Mouse (Mus musculus) MEL (cell line): Measurements from ENCODE around the gene Bptf. TPM values are rescaled to one million over a fixed set of nuclear protein-coding genes. Genes with fewer than 3 reads are reported as not detected.

Experiments used
- DNase-seq: peaks from one replicate; pipeline ENCODE4 v3.0.0; 2011; ENCODE audit warnings: low read depth, low spot score
- H3K27ac ChIP-seq: 2 replicates; pipeline ENCODE4 v1.5.1; 2012; ENCODE audit warnings: low read depth, mild to moderate bottlenecking, control low read depth, low read length, moderate library complexity; ENCODE audit not compliant: control insufficient read depth
- H3K27me3 ChIP-seq, 2 experiments: fragments of 150-350 bp in 1 of 2; sonication (generic) in 1 of 2; 2 replicates each; pipeline ENCODE4 v1.6.1; 2012; ENCODE audit warnings: low read length in 2 of 2, mild to moderate bottlenecking in 2 of 2, improper control_type of control experiment in 1 of 2, moderate library complexity in 1 of 2; ENCODE audit not compliant: insufficient read depth in 2 of 2, control insufficient read depth in 1 of 2
- H3K36me3 ChIP-seq, 2 experiments: 2 replicates each; pipeline ENCODE4 v1.6.1; 2012 to 2014; ENCODE audit warnings: low read length in 2 of 2, improper control_type of control experiment in 1 of 2, inconsistent platforms in 1 of 2, mild to moderate bottlenecking in 1 of 2; ENCODE audit not compliant: insufficient read depth in 2 of 2, control insufficient read depth in 1 of 2
- H3K4me1 ChIP-seq, 2 experiments: fragments of 150-350 bp in 1 of 2; sonication (generic) in 1 of 2; 2 replicates each; pipeline ENCODE4 v1.6.1; 2012; ENCODE audit warnings: low read length in 2 of 2, improper control_type of control experiment in 1 of 2, mild to moderate bottlenecking in 1 of 2; ENCODE audit not compliant: insufficient read depth in 2 of 2, control insufficient read depth in 1 of 2
- H3K4me3 ChIP-seq, 2 experiments: fragments of 150-350 bp in 1 of 2; sonication (generic) in 1 of 2; 2 replicates each; pipeline ENCODE4 v1.5.1; 2012; ENCODE audit warnings: low read depth in 2 of 2, low read length in 2 of 2, mild to moderate bottlenecking in 2 of 2, moderate library complexity in 2 of 2, control low read depth in 1 of 2, improper control_type of control experiment in 1 of 2; ENCODE audit not compliant: control insufficient read depth in 1 of 2, insufficient read depth in 1 of 2
- H3K79me2 ChIP-seq: 2 replicates; pipeline ENCODE4 v1.6.1; 2012; ENCODE audit warnings: mild to moderate bottlenecking, low read length, moderate library complexity; ENCODE audit not compliant: control insufficient read depth, poor library complexity, insufficient read depth
- H3K9ac ChIP-seq: 2 replicates; pipeline ENCODE4 v1.6.1; 2012; ENCODE audit warnings: low read depth, mild to moderate bottlenecking, control low read depth, low read length, moderate library complexity; ENCODE audit not compliant: control insufficient read depth, poor library complexity, severe bottlenecking
- H3K9me3 ChIP-seq: fragments of 150-350 bp; sonication (generic); replicated peaks from 2 replicates; pipeline ENCODE4 v1.6.1; 2012; ENCODE audit warnings: mild to moderate bottlenecking, low read length, improper control_type of control experiment, moderate library complexity; ENCODE audit not compliant: insufficient read depth
- BHLHE40 ChIP-seq: IDR thresholded peaks from 2 replicates; pipeline ENCODE4 v1.6.1; 2012; ENCODE audit warnings: low read depth, mild to moderate bottlenecking, inconsistent platforms, low read length, improper control_type of control experiment, borderline replicate concordance
- CHD1 ChIP-seq: IDR thresholded peaks from 2 replicates; pipeline ENCODE4 v1.6.1; 2012; ENCODE audit warnings: low read depth, mild to moderate bottlenecking, inconsistent platforms, low read length, improper control_type of control experiment
- CTCF ChIP-seq, 3 experiments: IDR thresholded peaks in 2 of 3; conservative IDR thresholded peaks in 1 of 3; 2 replicates each; pipeline ENCODE4 v1.5.1; 2011 to 2012; ENCODE audit warnings: low read length in 3 of 3, low read depth in 2 of 3, mild to moderate bottlenecking in 2 of 3, improper control_type of control experiment in 1 of 3, inconsistent platforms in 1 of 3, mixed read lengths in 1 of 3, moderate library complexity in 1 of 3; ENCODE audit not compliant: control insufficient read depth in 1 of 3, insufficient read depth in 1 of 3, poor library complexity in 1 of 3, severe bottlenecking in 1 of 3
- E2F4 ChIP-seq: IDR thresholded peaks from 2 replicates; pipeline ENCODE4 v1.6.1; 2011; ENCODE audit warnings: low read depth, low read length, improper control_type of control experiment, borderline replicate concordance
- ELF1 ChIP-seq: IDR thresholded peaks from 2 replicates; pipeline ENCODE4 v1.6.1; 2014; ENCODE audit warnings: low read depth, mild to moderate bottlenecking, inconsistent platforms, low read length, improper control_type of control experiment, moderate library complexity
- EP300 ChIP-seq, 2 experiments: IDR thresholded peaks; 2 replicates each; pipeline ENCODE4 v1.6.1; 2011; ENCODE audit warnings: improper control_type of control experiment in 2 of 2, low read length in 2 of 2, low read depth in 1 of 2, mild to moderate bottlenecking in 1 of 2
- ETS1 ChIP-seq: IDR thresholded peaks from 2 replicates; pipeline ENCODE4 v1.6.1; 2012; ENCODE audit warnings: low read depth, mild to moderate bottlenecking, inconsistent platforms, low read length, improper control_type of control experiment, moderate library complexity
- GABPA ChIP-seq: IDR thresholded peaks from 2 replicates; pipeline ENCODE4 v1.6.1; 2012; ENCODE audit warnings: low read depth, mild to moderate bottlenecking, inconsistent platforms, low read length, improper control_type of control experiment, moderate library complexity
- GATA1 ChIP-seq: IDR thresholded peaks from 2 replicates; pipeline ENCODE4 v1.6.1; 2011; ENCODE audit warnings: low read depth, low read length, improper control_type of control experiment
- HCFC1 ChIP-seq: IDR thresholded peaks from 2 replicates; pipeline ENCODE4 v1.6.1; 2012; ENCODE audit warnings: low read depth, mild to moderate bottlenecking, inconsistent platforms, low read length, improper control_type of control experiment, moderate library complexity
- KAT2A ChIP-seq: conservative IDR thresholded peaks from 2 replicates; pipeline ENCODE4 v1.6.1; 2012; ENCODE audit warnings: low read depth, low read length, improper control_type of control experiment, inconsistent platforms
- MAZ ChIP-seq: IDR thresholded peaks from 2 replicates; pipeline ENCODE4 v1.6.1; 2012; ENCODE audit warnings: low read depth, mild to moderate bottlenecking, inconsistent platforms, low read length, improper control_type of control experiment
- MYB ChIP-seq: IDR thresholded peaks from 2 replicates; pipeline ENCODE4 v1.6.1; 2011; ENCODE audit warnings: mild to moderate bottlenecking, low read depth, low read length, improper control_type of control experiment
- MYC ChIP-seq: IDR thresholded peaks from 2 replicates; pipeline ENCODE4 v1.6.1; 2011; ENCODE audit warnings: low read depth, mild to moderate bottlenecking, low read length, improper control_type of control experiment, moderate library complexity
- NELFE ChIP-seq: IDR thresholded peaks from 2 replicates; pipeline ENCODE4 v1.6.1; 2011; ENCODE audit warnings: low read depth, low read length, improper control_type of control experiment
- NRF1 ChIP-seq: IDR thresholded peaks from 2 replicates; pipeline ENCODE4 v1.6.1; 2014; ENCODE audit warnings: low read depth, mild to moderate bottlenecking, inconsistent platforms, low read length, improper control_type of control experiment, moderate library complexity; ENCODE audit not compliant: poor library complexity, insufficient read depth, severe bottlenecking
- POLR2AphosphoS2 ChIP-seq: IDR thresholded peaks from 2 replicates; pipeline ENCODE4 v1.6.1; 2011; ENCODE audit warnings: low read length, improper control_type of control experiment
- RAD21 ChIP-seq: IDR thresholded peaks from 2 replicates; pipeline ENCODE4 v1.6.1; 2011; ENCODE audit warnings: mild to moderate bottlenecking, low read depth, low read length, improper control_type of control experiment
- RCOR1 ChIP-seq: IDR thresholded peaks from 2 replicates; pipeline ENCODE4 v1.6.1; 2012; ENCODE audit warnings: low read depth, mild to moderate bottlenecking, inconsistent platforms, low read length, improper control_type of control experiment
- SIN3A ChIP-seq: IDR thresholded peaks from 2 replicates; pipeline ENCODE4 v1.6.1; 2012; ENCODE audit warnings: low read length, improper control_type of control experiment, inconsistent platforms
- SMC3 ChIP-seq: IDR thresholded peaks from 2 replicates; pipeline ENCODE4 v1.6.1; 2011; ENCODE audit warnings: low read depth, low read length, improper control_type of control experiment
- TAL1 ChIP-seq: IDR thresholded peaks from 2 replicates; pipeline ENCODE4 v1.6.1; 2012; ENCODE audit warnings: mild to moderate bottlenecking, inconsistent platforms, low read length, moderate library complexity, mixed read lengths
- USF1 ChIP-seq: IDR thresholded peaks from 2 replicates; pipeline ENCODE4 v1.6.1; 2014; ENCODE audit warnings: low read depth, mild to moderate bottlenecking, inconsistent platforms, low read length, improper control_type of control experiment, moderate library complexity
- ZC3H11A ChIP-seq: IDR thresholded peaks from 2 replicates; pipeline ENCODE4 v1.6.1; 2012; ENCODE audit warnings: low read depth, mild to moderate bottlenecking, inconsistent platforms, low read length, improper control_type of control experiment
- ZKSCAN1 ChIP-seq: IDR thresholded peaks from 2 replicates; pipeline ENCODE4 v1.6.1; 2012; ENCODE audit warnings: low read depth, mild to moderate bottlenecking, inconsistent platforms, low read length, improper control_type of control experiment, moderate library complexity
- ZMIZ1 ChIP-seq: IDR thresholded peaks from 2 replicates; pipeline ENCODE4 v1.6.1; 2012; ENCODE audit warnings: low read depth, mild to moderate bottlenecking, inconsistent platforms, low read length, improper control_type of control experiment, moderate library complexity
- ZNF384 ChIP-seq: IDR thresholded peaks from 2 replicates; pipeline ENCODE4 v1.6.1; 2012; ENCODE audit warnings: low read depth, mild to moderate bottlenecking, inconsistent platforms, low read length, improper control_type of control experiment
- polyA plus RNA-seq, 2 experiments: library from polyadenylated mRNA; stranded (reverse) in 1 of 2; unstranded in 1 of 2; fragments of >175 nt in 1 of 2; fragments of >200 nt in 1 of 2; gene quantifications; 2 replicates each; pipeline versions ENCODE4 v1.2.1 to v1.2.4; 2012; ENCODE audit warnings: low replicate concordance in 2 of 2, low read depth in 1 of 2; ENCODE audit not compliant: insufficient read length in 2 of 2, insufficient read depth in 1 of 2, missing spikeins in 1 of 2
- total RNA-seq: library from RNA; depleted of rRNA; stranded (reverse); fragments of 300-350 nt; gene quantifications from 2 replicates; pipeline ENCODE4 v1.2.3, GENCODE M21; 2012

Bptf gene
- total and polyA plus RNA-seq, 3 experiments = 27.5 to 55.4 (median 52.7) TPM

- no peak overlapping the region for H3K9ac ChIP-seq
- H3K27ac ChIP-seq = no peak overlapping the region
- no peak for DNase-seq
- 0 out of 4 replicates have a peak, but pooled peaks cover 0 to 1% of the 10 kb centered on the region in 2 experiments for H3K36me3 ChIP-seq
- TF ChIP-seq BHLHE40 = no peak
- TF ChIP-seq GATA1 = no peak
- no peak for TF ChIP-seq E2F4
- TF ChIP-seq CHD1 = no peak
- TF ChIP-seq HCFC1 = no peak
- TF ChIP-seq ZNF384 = no peak
- no peak for TF ChIP-seq EP300 (IDR thresholded peaks at IDR 0.05; ENCODE audit: low read depth in 1 of 2, low read length in 2 of 2)
- no peak for TF ChIP-seq SIN3A
- TF ChIP-seq KAT2A = no peak
- no peak for TF ChIP-seq RAD21
- TF ChIP-seq MYB = no peak
- TF ChIP-seq USF1 = no peak
- no peak for TF ChIP-seq SMC3
- TF ChIP-seq POLR2AphosphoS2 = no peak
- no peak for TF ChIP-seq ZMIZ1
- no peak for TF ChIP-seq RCOR1
- no peak for TF ChIP-seq GABPA
- TF ChIP-seq NELFE = no peak
- TF ChIP-seq MYC = no peak
- no peaks in the 10 kb centered on the region for H3K9me3 ChIP-seq
- no peak overlapping the region for H3K4me3 ChIP-seq
- no peaks in the 10 kb centered on the region for H3K4me1 ChIP-seq
- no peaks in the 10 kb centered on the region for H3K27me3 ChIP-seq
- H3K79me2 ChIP-seq = no peaks in the 10 kb centered on the region
Observed at GRCm38 (mm10) chr11:107034085-107034810, 97.7 kb downstream of the Bptf start.

GRCm38 (mm10) chr11:107031635-107032034, 100.3 kb downstream of the Bptf start:
- TF ChIP-seq EP300 (IDR thresholded peaks at IDR 0.05; ENCODE audit: low read depth in 1 of 2, low read length in 2 of 2) (no peak), MAZ (no peak), ZKSCAN1 (no peak), RCOR1 (no peak), NELFE (no peak), ZC3H11A (no peak), ELF1 (no peak), SMC3 (no peak), ETS1 (no peak), POLR2AphosphoS2 (no peak), KAT2A (no peak), CTCF (IDR thresholded peaks at IDR 0.05 in 2 of 3, conservative IDR thresholded peaks at IDR 0.05 in 1 of 3; ENCODE audit: control insufficient read depth in 1 of 3, insufficient read depth in 1 of 3, low read depth in 2 of 3, low read length in 3 of 3, poor library complexity in 1 of 3, severe bottlenecking in 1 of 3) (no peak), NRF1 (no peak), TAL1 (no peak), ZNF384 (no peak)
- TF ChIP-seq, all 39 proteins: peak for 0
- Histone ChIP-seq H3K9me3 (no peaks in the 10 kb centered on the region), H3K27ac (no peak overlapping the region), H3K27me3 (no peaks in the 10 kb centered on the region), H3K4me1 (peaks cover 3 to 4% of the 10 kb centered on the region in 2 experiments), H3K36me3 (peaks cover 1 to 6% of the 10 kb centered on the region in 2 experiments; a peak in 2 of 4 replicates), H3K4me3 (no peak overlapping the region), H3K79me2 (peaks cover 2% of the 10 kb centered on the region; the same call in 1 of the 2 replicates), H3K9ac (no peak overlapping the region)
- no peak for DNase-seq
